Mouse (Mus musculus) heart, postnatal 25 days (tissue): ENCODE results near the gene Gm13290. TPM values are rescaled to one million over a fixed set of nuclear protein-coding genes. Genes with fewer than 3 reads are reported as not detected.
A peak's percentile ranks its signal among the peaks of the same experiment; 100 is the strongest.
"Not testable (repeated sequence)": the region's sequence is repeated elsewhere in the genome, so short reads cannot be mapped to it uniquely, and the experiment has no call there.

ENCODE experiments used
- DNase-seq: peaks from one replicate; pipeline ENCODE4 v3.0.0; 2022; ENCODE audit warnings: low spot score
- intact Hi-C: fragments of 180-260 bp; cut with DNase I; formaldehyde crosslinking; loops from one replicate; pipeline ENCODE4 v1.15.1; 2025
- total RNA-seq, 2 experiments: library from RNA; stranded (reverse); gene quantifications; 2 replicates each; pipeline ENCODE4 v1.2.3; 2021

The Gm13290 gene
- not detected for total RNA-seq

DNA sequence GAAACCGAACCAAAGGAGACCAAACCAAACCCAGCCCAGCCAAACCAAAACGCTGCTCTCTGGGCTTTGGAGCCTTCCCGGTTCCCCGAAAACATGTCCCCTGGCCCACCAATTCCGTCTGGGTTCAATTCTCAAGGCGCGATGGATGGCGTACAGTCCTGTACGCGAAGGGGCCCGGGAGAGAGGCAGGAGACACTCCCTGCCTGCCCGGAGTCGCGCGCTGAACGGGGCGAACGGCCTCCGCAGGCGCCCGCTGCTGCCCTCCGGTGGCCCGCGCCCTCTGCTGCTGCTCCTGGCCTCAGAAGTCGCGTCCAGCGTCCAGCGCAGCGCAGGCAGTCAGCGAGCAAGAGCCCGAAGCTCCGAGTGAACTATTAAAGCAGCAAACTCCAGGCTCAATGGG lies at the start of gene Gm13290:
Gm13290 (plus strand) TSS at position 301 of the 400 bp plus-strand sequence.
- intact Hi-C loops = not testable (repeated sequence)

DNA sequence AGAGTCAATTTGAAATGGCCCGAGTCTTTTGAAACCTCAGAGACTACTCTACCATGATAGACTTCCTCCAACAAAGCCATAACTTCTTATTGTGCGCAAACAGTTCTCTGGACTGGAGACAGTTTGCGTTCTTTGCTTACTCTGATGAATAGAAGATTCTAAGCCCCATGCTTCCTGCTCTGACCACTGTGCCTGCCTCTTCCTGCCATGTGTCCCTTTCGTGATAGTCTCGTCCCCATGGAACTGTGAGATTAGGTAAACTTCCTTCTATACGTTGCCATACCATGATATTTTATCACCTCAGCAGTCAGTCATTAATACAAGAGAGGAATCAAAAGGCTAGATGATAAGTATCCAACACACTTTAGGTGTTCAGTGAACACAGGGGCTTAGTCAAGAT lies 46.9 kb upstream of the Gm13290 start:
- intact Hi-C loops = no loop called here
- DNase-seq = no peak

More for the DNA sequence above, at the start of gene Gm13290:
- not testable (repeated sequence) for DNase-seq

DNA sequence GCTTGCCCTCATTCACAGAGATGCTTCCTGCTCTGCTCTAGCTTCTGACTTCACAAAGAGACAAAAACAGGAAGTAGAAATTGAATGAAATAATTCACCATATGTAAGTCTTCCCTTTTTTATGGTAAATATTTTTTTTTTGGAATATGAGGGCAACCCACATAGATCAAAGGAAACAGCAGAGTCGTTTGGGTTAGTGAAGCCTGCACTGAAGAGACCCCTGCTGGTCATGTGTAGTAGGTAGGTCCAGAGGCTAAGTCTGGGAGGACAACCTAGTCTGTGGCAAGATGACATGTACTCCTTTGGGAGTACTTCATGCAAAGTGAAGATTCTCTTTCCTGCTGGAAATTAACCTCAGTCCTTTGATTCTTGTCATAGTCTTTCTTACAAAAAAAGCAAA lies 46.3 kb upstream of the Gm13290 start:
- no peak for DNase-seq
- intact Hi-C loops = no loop called here

DNA sequence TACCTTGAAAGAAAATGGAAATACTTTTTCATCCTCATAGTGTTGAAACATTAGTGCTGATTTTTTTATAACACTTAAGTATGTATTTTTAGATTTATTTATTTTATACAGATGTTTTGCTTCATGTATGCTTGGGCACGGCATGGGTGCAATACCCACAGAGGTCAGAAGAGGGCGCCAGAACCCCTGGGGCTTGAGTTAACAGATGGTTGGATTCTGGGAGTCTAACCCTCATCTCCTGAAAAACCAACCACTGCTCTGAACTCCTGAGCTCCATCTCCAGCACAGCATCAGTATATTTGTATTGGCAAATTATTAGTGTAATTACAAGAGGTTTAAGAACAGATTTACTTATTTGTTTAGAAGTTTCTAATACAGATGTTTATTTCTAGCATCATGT lies 35.2 kb upstream of the Gm13290 start:
- intact Hi-C loops = loop anchor here (2.0 to 10.0 kb wide), 2 partner anchors 18 to 644 kb away; partner anchors contain the start of gene Focad
- DNase-seq = no peak

DNA sequence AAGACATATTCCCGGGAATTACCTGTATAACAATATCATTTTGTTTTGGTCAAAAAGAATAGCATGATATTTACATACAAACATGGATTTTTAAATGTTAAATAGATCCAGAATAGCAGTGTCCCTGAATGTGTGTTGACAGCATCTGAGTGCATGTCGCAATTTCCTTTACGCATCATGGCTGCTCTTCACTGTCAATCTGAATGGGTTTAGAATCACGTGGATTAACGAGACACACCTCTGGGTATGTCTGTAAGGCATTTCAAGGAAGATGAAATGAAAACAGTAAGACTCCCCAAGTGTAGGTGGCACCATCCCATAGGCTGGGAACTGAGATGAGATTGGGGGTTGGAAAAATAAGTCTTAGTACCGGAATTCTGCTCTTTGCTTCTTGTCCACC lies 34.6 kb upstream of the Gm13290 start:
- intact Hi-C loops = loop anchor here (2.0 to 10.0 kb wide), 2 partner anchors 18 to 644 kb away; partner anchors contain the start of gene Focad
- DNase-seq = no peak

DNA sequence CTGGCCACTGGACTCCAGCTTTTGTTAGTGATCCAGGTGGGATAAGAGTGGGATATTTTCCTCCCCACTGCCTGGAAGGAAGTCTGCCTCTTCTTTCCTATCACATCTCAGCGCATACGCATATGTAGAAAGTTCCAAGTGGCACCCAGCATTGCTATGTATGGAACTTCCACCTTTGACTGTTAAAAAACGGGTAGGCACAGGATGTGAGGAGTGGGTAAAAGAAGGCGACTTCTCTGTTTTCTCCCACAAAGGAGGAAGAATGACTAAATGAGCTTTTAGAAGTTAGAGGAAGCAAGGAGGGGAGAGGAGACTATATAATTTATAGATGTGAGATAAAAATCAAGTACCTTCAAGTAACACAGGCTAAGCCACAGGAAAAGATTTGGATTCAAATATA lies 32.2 kb upstream of the Gm13290 start:
- intact Hi-C loops = no loop called here
- DNase-seq = no peak

DNA sequence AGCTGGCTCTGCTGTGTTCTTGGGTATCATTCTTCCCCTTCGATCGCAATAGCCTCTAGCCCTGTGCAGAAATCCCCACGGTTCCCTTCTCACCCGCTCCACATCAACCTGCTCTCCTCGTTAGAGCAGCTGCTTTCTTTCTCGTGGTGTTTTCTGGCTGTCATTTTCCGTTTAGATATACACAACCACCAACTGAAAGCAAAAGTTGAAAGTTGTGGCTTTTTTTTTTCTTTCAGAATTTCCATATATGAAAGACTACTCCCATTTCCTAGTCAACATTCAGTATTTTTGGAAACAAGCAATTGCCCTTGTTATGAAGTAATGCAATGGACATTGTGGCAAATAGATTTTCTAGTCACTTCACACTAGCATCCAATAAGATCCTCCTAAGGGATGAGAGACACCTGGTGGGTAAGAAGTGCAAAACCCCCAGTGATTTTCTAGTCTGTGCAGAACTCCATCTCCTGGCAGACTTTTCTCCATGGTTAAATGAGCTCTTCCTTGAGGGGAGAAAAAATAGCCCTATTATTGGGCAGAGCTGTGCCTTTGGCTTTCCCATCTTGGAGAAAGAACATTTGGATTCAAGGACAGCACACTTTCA lies 30.8 kb upstream of the Gm13290 start:
- no peak for DNase-seq
- intact Hi-C loops = no loop called here

DNA sequence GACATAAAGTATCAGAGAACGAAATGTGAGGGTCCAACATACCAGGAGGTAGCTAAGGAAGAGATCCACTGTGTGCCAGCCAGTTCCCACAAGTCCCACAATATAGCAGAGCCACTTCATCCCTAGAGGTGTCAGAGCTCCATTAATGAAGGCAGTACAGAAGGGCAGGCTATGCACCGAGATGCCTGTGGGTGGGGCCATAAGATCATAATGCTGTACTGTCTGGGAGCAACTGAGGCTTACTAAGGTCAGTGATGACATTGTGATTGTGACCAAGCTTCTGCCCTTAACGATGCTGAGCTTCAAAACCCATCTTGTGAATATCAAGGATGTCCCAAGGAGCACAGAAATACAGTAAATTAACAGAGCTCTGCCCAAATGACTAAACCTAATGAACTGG lies 29.4 kb upstream of the Gm13290 start:
- DNase-seq = no peak
- intact Hi-C loops = no loop called here

DNA sequence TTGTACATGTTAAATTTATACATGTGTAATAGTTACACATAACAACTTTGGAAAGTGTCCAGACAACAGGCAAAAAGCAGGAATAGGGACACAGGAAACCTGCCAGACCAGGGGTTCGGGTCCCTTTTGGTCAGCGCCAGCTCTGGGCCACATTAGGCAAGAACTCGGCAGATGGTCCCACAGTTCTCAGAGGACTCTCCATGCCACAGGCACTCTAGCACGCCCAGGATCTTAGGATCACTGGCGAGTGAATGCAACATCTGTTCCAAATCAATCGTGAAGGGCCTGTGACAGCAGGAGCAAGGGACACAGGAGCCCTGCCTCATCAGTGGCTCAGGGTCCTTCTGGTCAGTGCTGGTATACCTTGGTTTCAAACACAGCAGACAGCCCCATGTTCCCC lies 23.7 kb upstream of the Gm13290 start:
- intact Hi-C loops = no loop called here
- DNase-seq = no peak

DNA sequence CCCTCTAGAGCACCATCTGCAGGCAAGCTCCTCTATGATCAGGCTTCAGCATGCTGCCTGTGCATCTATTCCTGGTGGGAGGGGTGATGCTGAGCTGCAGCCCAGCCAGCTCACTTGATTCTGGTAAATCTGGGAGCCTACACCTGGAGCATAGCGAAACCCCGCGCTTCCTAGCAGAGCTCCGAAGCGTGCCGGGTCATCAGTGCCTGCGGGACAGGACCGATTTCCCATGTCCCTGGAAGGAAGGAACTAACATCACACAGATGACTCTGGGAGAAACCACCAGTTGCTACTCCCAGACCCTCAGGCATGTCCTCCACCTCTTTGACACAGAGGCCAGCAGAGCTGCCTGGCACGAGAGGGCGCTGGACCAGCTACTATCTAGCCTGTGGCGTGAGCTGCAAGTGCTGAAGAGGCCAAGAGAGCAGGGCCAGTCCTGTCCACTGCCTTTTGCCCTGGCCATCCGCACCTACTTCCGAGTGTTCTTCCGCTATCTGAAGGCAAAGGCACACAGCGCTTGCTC lies 18.8 kb upstream of the Gm13290 start, which contains the start of gene Gm13271:
Gm13271 (plus strand) TSS at position 51 of the 523 bp plus-strand sequence.
- intact Hi-C loops = not testable (repeated sequence)
- DNase-seq = peak; percentile 69

DNA sequence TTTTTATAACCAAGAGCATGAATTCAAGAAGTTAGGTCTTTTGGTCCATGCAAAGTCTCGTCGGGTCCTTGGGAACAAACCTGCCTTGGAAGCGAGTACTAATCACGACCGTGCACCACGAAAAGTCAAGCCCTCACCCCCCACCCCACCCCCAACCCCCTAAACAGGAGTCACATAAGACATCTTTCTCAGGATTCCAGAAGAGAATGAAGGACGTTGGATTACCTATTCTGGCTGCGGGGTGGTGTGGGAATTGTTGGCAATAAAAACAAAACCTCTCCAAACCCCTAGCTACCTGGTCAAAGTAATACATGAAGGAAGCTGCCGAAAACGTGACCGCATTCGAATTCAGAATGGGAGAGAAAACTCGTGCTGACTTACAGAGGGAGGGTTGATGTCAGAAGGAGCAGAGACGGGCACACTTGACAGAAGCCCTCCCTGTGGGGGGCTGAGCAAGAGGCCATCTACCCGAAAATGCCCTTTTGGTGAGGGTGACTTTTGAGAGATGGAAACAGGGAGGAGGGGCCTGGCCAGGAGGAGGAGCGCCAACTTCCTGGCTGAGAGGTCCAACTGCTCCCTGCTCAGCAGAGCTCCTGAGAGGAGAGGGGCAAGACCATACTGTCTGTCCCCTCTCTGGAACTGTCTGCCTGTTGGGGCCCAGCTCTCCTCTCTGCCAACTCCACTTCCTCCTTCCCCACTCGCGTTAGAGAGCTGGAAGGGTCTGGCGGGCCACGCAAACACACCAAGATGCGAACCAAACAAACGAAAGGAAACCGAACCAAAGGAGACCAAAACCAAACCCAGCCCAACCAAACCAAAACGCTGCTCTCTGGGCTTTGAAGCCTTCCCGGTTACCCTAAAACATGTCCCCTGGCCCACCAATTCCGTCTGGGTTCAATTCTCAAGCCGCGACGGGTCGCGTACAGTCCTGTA lies 16.8 kb upstream of the Gm13290 start:
- intact Hi-C loops = loop anchor here (2.0 kb wide), 1 partner anchor 18 kb away; no protein-coding TSS in a partner anchor
- DNase-seq = not testable (repeated sequence)

DNA sequence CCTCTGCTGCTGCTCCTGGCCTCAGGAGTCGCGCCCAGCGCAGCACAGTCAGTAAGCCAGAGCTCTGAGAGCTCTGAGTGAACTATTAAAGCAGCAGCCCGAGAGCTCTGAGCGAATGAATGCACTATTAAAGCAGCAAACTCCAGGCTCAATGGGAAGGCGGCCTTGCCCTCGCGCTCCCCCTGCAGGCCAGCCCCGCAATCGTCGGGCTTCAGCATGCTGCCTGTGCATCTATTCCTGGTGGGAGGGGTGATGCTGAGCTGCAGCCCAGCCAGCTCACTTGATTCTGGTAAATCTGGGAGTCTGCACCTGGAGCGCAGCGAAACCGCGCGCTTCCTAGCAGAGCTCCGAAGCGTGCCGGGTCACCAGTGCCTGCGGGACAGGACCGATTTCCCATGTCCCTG lies 16.0 kb upstream of the Gm13290 start:
- intact Hi-C loops = loop anchor here (2.0 kb wide), 1 partner anchor 19 kb away; no protein-coding TSS in a partner anchor
- peak; percentile 85 for DNase-seq

DNA sequence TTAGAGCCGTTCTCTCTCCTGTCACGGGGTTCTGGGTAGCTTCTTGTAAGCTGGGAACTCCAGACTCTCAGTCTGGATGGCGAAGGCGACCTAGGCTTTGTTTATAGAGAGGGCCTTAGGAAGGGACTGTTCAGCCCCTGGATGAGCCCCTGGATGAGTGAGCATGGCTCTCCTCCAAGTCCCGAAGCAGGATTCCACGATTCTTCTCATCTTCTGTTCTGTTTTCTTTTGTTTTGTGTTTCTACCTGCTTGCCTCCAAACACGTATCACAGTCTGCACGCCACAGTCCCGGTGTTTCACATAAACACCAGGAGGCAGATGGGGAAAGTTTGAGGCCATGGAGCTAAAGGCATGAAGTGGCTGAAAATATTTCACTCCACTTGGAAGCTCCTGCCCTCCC lies 14.9 kb upstream of the Gm13290 start:
- intact Hi-C loops, DNase-seq: not testable (repeated sequence)

DNA sequence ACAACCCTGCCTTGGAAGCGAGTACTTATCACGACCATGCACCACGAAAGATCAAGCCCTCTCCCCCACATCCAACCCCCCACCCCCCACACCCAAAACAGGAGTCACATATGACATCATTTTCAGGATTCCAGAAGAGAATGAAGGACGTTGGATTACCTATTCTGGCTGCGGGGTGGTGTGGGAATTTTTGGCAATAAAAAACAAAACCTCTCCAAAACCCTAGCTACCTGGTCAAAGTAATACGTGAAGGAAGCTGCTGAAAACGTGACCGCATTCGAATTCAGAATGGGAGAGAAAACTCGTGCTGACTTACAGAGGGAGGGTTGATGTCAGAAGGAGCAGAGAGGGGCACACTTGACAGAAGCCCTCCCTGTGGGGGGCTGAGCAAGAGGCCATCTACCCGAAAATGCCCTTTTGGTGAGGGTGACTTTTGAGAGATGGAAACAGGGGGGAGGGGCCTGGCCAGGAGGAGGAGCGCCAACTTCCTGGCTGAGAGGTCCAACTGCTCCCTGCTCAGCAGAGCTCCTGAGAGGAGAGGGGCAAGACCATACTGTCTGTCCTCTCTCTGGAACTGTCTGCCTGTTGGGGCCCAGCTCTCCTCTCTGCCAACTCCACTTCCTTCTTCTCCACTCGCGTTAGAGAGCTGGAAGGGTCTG lies 13.9 kb upstream of the Gm13290 start, which contains the start of gene Gm13283:
Gm13283 (plus strand) TSS at position 510 of the 659 bp plus-strand sequence.
- intact Hi-C loops, DNase-seq: not testable (repeated sequence)

DNA sequence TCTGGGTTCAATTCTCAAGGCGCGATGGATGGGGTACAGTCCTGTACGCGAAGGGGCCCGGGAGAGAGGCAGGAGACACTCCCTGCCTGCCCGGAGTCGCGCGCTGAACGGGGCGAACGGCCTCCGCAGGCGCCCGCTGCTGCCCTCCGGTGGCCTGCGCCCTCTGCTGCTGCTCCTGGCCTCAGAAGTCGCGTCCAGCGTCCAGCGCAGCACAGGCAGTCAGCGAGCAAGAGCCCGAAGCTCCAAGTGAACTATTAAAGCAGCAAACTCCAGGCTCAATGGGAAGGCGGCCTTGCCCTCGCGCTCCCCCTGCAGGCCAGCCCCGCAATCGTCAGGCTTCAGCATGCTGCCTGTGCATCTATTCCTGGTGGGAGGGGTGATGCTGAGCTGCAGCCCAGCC lies 13.2 kb upstream of the Gm13290 start:
- intact Hi-C loops = not testable (repeated sequence)

DNA sequence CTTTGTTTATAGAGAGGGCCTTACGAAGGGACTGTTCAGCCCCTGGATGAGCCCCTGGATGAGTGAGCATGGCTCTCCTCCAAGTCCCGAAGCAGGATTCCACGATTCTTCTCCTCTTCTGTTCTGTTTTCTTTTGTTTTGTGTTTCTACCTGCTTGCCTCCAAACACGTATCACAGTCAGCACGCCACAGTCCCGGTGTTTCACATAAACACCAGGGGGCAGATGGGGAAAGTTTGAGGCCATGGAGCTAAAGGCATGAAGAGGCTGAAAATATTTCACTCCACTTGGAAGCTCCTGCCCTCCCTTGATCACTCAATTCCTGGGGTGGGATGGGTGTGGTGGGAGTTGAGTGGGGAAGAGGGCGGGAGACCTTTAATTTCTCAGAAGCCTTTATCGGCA lies 11.9 kb upstream of the Gm13290 start:
- DNase-seq = peak; percentile 68
- intact Hi-C loops = not testable (repeated sequence)

More for the DNA sequence above, 13.2 kb upstream of the Gm13290 start:
- peak; percentile 77 for DNase-seq

DNA sequence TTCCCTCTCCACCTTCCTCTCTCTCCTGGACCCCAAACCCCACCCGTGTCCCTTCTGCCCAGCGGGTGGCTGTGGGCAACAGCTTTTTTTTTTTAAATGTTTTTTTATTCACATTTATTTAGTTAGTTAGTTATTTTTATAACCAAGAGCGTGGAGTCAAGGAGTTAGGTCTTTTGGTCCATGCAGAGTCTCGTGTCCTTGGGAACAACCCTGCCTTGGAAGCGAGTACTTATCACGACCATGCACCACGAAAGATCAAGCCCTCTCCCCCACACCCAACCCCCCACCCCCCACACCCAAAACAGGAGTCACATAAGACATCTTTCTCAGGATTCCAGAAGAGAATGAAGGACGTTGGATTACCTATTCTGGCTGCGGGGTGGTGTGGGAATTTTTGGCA lies 11.3 kb upstream of the Gm13290 start:
- intact Hi-C loops, DNase-seq: not testable (repeated sequence)

DNA sequence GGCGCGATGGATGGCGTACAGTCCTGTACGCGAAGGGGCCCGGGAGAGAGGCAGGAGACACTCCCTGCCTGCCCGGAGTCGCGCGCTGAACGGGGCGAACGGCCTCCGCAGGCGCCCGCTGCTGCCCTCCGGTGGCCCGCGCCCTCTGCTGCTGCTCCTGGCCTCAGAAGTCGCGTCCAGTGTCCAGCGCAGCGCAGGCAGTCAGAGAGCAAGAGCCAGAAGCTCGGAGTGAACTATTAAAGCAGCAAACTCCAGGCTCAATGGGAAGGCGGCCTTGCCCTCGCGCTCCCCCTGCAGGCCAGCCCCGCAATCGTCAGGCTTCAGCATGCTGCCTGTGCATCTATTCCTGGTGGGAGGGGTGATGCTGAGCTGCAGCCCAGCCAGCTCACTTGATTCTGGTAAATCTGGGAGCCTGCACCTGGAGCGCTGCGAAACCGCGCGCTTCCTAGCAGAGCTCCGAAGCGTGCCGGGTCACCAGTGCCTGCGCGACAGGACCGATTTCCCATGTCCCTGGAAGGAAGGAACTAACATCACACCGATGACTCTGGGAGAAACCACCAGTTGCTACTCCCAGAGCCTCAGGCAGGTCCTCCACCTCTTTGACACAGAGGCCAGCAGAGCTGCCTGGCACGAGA lies 10.1 kb upstream of the Gm13290 start:
- intact Hi-C loops = not testable (repeated sequence)
- DNase-seq = peak; percentile 54

DNA sequence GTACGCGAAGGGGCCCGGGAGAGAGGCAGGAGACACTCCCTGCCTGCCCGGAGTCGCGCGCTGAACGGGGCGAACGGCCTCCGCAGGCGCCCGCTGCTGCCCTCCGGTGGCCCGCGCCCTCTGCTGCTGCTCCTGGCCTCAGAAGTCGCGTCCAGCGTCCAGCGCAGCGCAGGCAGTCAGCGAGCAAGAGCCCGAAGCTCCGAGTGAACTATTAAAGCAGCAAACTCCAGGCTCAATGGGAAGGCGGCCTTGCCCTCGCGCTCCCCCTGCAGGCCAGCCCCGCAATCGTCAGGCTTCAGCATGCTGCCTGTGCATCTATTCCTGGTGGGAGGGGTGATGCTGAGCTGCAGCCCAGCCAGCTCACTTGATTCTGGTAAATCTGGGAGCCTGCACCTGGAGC lies 3.0 kb downstream of the Gm13290 start, which contains the start of gene Gm13289:
Gm13289 (plus strand) TSS at position 301 of the 400 bp plus-strand sequence.
- DNase-seq, intact Hi-C loops: not testable (repeated sequence)
